Comparison of ENCODE assay signal across 8 mouse cellular contexts in genomic region chr7:68749919-68750318, GRCm38 (mm10). TPM values are rescaled to one million over a fixed set of nuclear protein-coding genes. Genes with fewer than 3 reads are reported as not detected.
A peak's percentile ranks its signal among the peaks of the same experiment; 100 is the strongest.
DNase-seq lines count a peak whose midpoint lies in the region; ATAC-seq lines count a peak whose summit lies in the region.

No protein-coding gene starts in this region.

- intact Hi-C loops in heart, postnatal 14 days (cut with DNase I), result loop anchor here (5.0 kb wide), 1 partner anchor 72 kb away; no protein-coding TSS in a partner anchor

- no peak for ATAC-seq in embryonic facial prominence, embryonic 15.5 days (ENCODE audit: insufficient number of reproducible peaks, low FRiP score, low TSS enrichment, low read depth)
- ATAC-seq in hindbrain, embryonic 16.5 days, result no peak
- no peak for ATAC-seq in midbrain, embryonic 12.5 days (ENCODE audit: low FRiP score, low read depth)
- ATAC-seq in erythroid progenitor cell, adult 5-6 weeks (replicated peaks; ENCODE audit: low FRiP score, poor library complexity, severe bottlenecking), result no peak

- peak overlapping the region; percentile 71 for H3K4me3 ChIP-seq in embryonic facial prominence, embryonic 15.5 days (replicated peaks)
- peak overlapping the region; percentile 97 for H3K4me3 ChIP-seq in hindbrain, embryonic 16.5 days (ENCODE audit: low read length)
- peak overlapping the region; percentile 79 for H3K4me3 ChIP-seq in midbrain, embryonic 12.5 days

- H3K36me3 ChIP-seq in embryonic facial prominence, embryonic 15.5 days, result 0 out of 2 replicates have a peak, but pooled peaks cover under 1% of the 10 kb centered on the region
- H3K36me3 ChIP-seq in hindbrain, embryonic 16.5 days (ENCODE audit: control insufficient read depth, insufficient read depth, low read length), result no peaks in the 10 kb centered on the region
- no peaks in the 10 kb centered on the region for H3K36me3 ChIP-seq in midbrain, embryonic 12.5 days

- peak; percentile 13 to 20 for DNase-seq in heart, adult 9 months (ENCODE audit: low spot score in 2 of 2)
- DNase-seq in heart, postnatal 14 days, result no peak
- no peak for DNase-seq in cerebellum, adult 8-10 months
- no peak for DNase-seq in urinary bladder, postnatal 4 days (ENCODE audit: low spot score in 2 of 2)

- peak overlapping the region; percentile 55; the same call in 1 of the 2 replicates for H3K27ac ChIP-seq in embryonic facial prominence, embryonic 15.5 days (replicated peaks)
- no peak overlapping the region for H3K27ac ChIP-seq in hindbrain, embryonic 16.5 days (ENCODE audit: low read depth, low read length)
- H3K27ac ChIP-seq in midbrain, embryonic 12.5 days (replicated peaks), result no peak overlapping the region

- WGBS in embryonic facial prominence, embryonic 15.5 days, result 65% methylated on average over 8 of the region's 8 CpGs
- WGBS in hindbrain, embryonic 16.5 days, result 70% methylated on average over 8 of the region's 8 CpGs
- 72% methylated on average over 8 of the region's 8 CpGs for WGBS in midbrain, embryonic 12.5 days

- H3K27me3 ChIP-seq in embryonic facial prominence, embryonic 15.5 days, result no peaks in the 10 kb centered on the region
- no peaks in the 10 kb centered on the region for H3K27me3 ChIP-seq in hindbrain, embryonic 16.5 days (replicated peaks; ENCODE audit: control insufficient read depth, insufficient read depth, low read length)
- H3K27me3 ChIP-seq in midbrain, embryonic 12.5 days, result no peaks in the 10 kb centered on the region

- no peak overlapping the region for H3K9ac ChIP-seq in embryonic facial prominence, embryonic 15.5 days
- no peak overlapping the region for H3K9ac ChIP-seq in hindbrain, embryonic 16.5 days (ENCODE audit: low read depth, low read length)
- H3K9ac ChIP-seq in midbrain, embryonic 12.5 days (replicated peaks), result no peak overlapping the region

- H3K4me2 ChIP-seq in embryonic facial prominence, embryonic 15.5 days (replicated peaks), result peak overlapping the region; percentile 71
- H3K4me2 ChIP-seq in hindbrain, embryonic 16.5 days (ENCODE audit: low read length), result peak overlapping the region; percentile 83
- H3K4me2 ChIP-seq in midbrain, embryonic 12.5 days (replicated peaks), result peak overlapping the region; percentile 95

- peaks cover 18% of the 10 kb centered on the region for H3K4me1 ChIP-seq in embryonic facial prominence, embryonic 15.5 days
- H3K4me1 ChIP-seq in hindbrain, embryonic 16.5 days (ENCODE audit: control insufficient read depth, insufficient read depth, low read depth, low read length), result peaks cover 16% of the 10 kb centered on the region
- H3K4me1 ChIP-seq in midbrain, embryonic 12.5 days, result peaks cover 27% of the 10 kb centered on the region

- H3K9me3 ChIP-seq in embryonic facial prominence, embryonic 15.5 days (replicated peaks), result no peaks in the 10 kb centered on the region
- no peaks in the 10 kb centered on the region for H3K9me3 ChIP-seq in hindbrain, embryonic 16.5 days (ENCODE audit: control insufficient read depth, low read length)
- H3K9me3 ChIP-seq in midbrain, embryonic 12.5 days, result no peaks in the 10 kb centered on the region

RNA-seq across cellular contexts. Expression of gene Arrdc4, which starts 0.9 kb away (rescaled TPM):
- 10 to 100 TPM; 11.2 to 15.7 TPM for total RNA-seq in heart, postnatal 14 days (2021)
- polyA plus RNA-seq in embryonic facial prominence, embryonic 15.5 days (2015; fragmentation: Nextera tagmentation; extraction: Ambion mirVana), result 22.3 and 24.0 TPM in 2 replicates
- 25.1 and 26.2 TPM in 2 replicates for polyA plus RNA-seq in hindbrain, embryonic 16.5 days (2015; fragmentation: Nextera tagmentation; extraction: Ambion mirVana)
- polyA plus RNA-seq in midbrain, embryonic 12.5 days (2016; fragmentation: Nextera tagmentation; extraction: Ambion mirVana), result 19.9 and 22.7 TPM in 2 replicates
- 2.9 and 5.4 TPM in 2 replicates for total RNA-seq in erythroid progenitor cell, adult 5-6 weeks (2015; ENCODE audit: low replicate concordance)
- total RNA-seq in erythroid progenitor cell, adult 5-6 weeks (2017; ENCODE audit: low replicate concordance), result 2.5 and 3.0 TPM in 2 replicates

Comparison
In these comparisons a context has a peak if more than half of its experiments do, and no peak if none do; other contexts are left out.
1. DNase-seq: peak in heart, adult 9 months (2 of 2); none in heart, postnatal 14 days (0 of 2), cerebellum, adult 8-10 months (single experiment) and urinary bladder, postnatal 4 days (0 of 2).
2. Peak in every context shown above with its lines, with median percentiles within 50 percentile points of each other: H3K4me2 ChIP-seq and H3K4me3 ChIP-seq.